Mouse (Mus musculus): ENCODE results near the gene Ankrd65. TPM values are rescaled to one million over a fixed set of nuclear protein-coding genes. Genes with fewer than 3 reads are reported as not detected.
"Not testable (repeated sequence)": the region's sequence is repeated elsewhere in the genome, so short reads cannot be mapped to it uniquely, and the experiment has no call there.

Gene Ankrd65
- not detected in 2 replicates for polyA plus RNA-seq (2012; ENCODE audit: insufficient read depth, insufficient read length, low replicate concordance, missing spikeins)

DNA sequence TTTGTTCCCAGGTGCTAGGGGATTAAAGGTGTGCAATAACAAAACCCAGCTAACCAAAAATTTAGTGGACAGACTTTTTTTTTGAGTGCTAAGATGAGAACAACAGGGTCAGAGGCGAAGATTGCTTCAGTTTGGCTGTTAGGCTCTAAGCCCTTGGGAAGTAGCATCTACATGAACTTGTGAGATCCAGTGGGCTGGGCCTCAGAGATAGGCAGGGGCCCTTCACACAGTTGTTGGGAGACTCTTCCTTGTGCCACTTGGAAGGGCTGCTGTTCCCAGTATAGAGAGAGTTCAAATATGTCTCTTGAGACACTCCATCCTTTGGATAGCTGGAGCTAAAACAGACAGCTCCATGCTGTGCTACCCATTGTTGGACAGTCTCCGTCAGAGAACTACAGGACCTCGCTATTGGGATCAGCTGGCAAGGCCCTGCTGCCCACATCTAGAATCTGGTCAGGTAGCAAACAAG is at the start of gene Ankrd65:
Gene Ankrd65, plus strand, starts transcription at position 419 of the 469 bp plus-strand sequence.
- Histone ChIP-seq H3K4me1 (ENCODE audit: control insufficient read depth, insufficient read depth, low read length) (0 out of 2 replicates have a peak, but pooled peaks cover 4% of the 10 kb centered on the region), H3K4me3 (ENCODE audit: insufficient read depth, low read depth, low read length) (no peak within 1 kb of the TSS)
- WGBS: 73% methylated on average over 3 of the region's 3 CpGs

DNA sequence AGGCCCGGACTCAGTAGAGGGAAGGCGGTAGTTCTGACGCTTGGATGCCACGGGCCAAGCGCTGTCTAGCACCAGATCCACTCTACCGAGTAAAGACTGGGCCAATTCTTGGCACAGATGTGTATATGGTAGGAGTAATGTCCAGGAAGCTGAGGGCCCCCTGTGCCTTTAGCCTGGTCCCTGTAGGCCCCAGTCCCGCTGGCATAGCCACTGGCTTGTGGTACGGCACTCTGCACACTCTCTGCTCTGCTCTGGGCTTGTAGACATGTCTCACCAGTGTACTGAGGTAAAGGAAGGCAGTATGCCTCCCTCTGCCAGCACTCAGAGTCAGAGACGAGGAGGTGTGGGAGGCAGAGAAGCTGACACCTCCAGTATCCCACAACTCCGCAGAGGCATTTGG is 49.6 kb upstream of the Ankrd65 start:
- peaks cover 15% of the 10 kb centered on the region for H3K4me1 ChIP-seq (ENCODE audit: control insufficient read depth, insufficient read depth, low read length)
- not testable (repeated sequence) for H3K4me3 ChIP-seq (ENCODE audit: insufficient read depth, low read depth, low read length); H3K27ac ChIP-seq (ENCODE audit: insufficient read depth, low read depth, low read length)
- WGBS: 80% methylated on average over 10 of the region's 10 CpGs

More for the DNA sequence above, at the start of gene Ankrd65:
- H3K27ac ChIP-seq (ENCODE audit: insufficient read depth, low read depth, low read length): no peak within 1 kb of the TSS
- TF ChIP-seq POLR2A (IDR thresholded peaks at IDR 0.05; ENCODE audit: insufficient read depth, low read depth, low read length) (no peak), CTCF (IDR thresholded peaks at IDR 0.05; ENCODE audit: insufficient read depth, low read depth, low read length) (no peak)

DNA sequence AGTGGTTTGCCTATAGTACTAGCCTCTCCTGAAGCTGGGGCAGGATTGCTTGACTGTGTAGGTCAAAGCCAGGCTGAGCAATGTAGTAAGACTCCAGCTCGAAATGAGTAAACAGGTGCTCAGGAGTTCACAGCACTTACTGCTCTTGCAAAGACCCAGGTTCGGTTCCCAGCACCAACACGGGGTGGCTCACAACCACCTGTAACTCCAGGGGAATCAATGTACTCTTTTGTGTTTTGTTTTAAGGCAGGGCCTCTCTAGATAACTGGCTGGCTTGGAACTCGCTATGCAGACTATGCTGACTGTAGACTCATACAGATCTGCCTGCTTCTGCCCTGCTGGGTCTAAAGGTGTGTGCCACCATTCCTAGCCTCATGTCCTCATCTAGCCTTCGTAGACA is 47.6 kb upstream of the Ankrd65 start:
- no peak overlapping the region for H3K4me3 ChIP-seq (ENCODE audit: insufficient read depth, low read depth, low read length)
- TF ChIP-seq CTCF (IDR thresholded peaks at IDR 0.05; ENCODE audit: insufficient read depth, low read depth, low read length) (no peak), POLR2A (IDR thresholded peaks at IDR 0.05; ENCODE audit: insufficient read depth, low read depth, low read length) (no peak)
- H3K4me1 ChIP-seq (ENCODE audit: control insufficient read depth, insufficient read depth, low read length): peaks cover 18% of the 10 kb centered on the region
- 95% methylated on average over 5 of the region's 5 CpGs for WGBS
- H3K27ac ChIP-seq (ENCODE audit: insufficient read depth, low read depth, low read length): no peak overlapping the region

DNA sequence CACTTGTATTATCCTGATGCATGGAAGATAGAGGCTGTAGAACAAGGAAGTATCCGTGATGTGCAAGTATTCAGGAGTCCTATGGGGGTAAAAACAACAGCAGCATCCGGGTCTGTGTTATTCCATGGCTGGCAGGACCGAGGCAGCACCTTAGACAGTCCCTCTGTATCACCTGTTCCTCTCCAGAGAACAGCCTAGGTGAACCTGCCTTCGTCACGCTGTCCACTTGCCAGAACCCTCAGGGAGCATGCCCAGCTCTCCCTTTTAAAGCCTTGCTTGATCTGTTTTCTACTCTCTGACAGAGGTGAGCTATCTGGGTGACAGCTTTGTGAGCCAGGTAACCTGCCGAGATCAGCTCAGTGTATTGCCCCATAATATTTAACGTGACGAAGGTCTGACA is 45.8 kb upstream of the Ankrd65 start:
- Histone ChIP-seq H3K27ac (ENCODE audit: insufficient read depth, low read depth, low read length) (no peak overlapping the region), H3K4me3 (ENCODE audit: insufficient read depth, low read depth, low read length) (no peak overlapping the region), H3K4me1 (ENCODE audit: control insufficient read depth, insufficient read depth, low read length) (peaks cover 8% of the 10 kb centered on the region)
- WGBS: 89% methylated on average over 8 of the region's 8 CpGs
- TF ChIP-seq CTCF (IDR thresholded peaks at IDR 0.05; ENCODE audit: insufficient read depth, low read depth, low read length) (no peak), POLR2A (IDR thresholded peaks at IDR 0.05; ENCODE audit: insufficient read depth, low read depth, low read length) (no peak)

DNA sequence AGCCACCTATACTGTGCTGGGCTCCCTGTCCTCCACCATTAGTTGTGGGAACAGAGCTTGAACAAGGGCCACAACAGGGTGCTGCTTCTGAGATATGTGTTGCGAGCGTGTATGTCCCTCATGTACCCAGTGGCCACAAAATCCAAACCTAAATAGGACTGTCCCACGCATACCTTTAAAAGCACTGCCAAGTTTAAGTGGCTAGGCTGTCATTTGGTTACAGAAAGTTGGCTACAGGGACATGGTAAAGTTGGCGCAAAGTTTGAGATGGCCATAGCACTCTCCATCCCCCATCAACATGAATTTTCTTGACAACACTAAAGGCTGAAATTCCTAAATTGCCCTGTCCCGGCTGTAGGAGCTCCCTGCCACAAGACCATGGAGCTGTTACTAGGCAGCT is 45.1 kb upstream of the Ankrd65 start:
- Histone ChIP-seq H3K4me3 (ENCODE audit: insufficient read depth, low read depth, low read length) (no peak overlapping the region), H3K4me1 (ENCODE audit: control insufficient read depth, insufficient read depth, low read length) (peaks cover 8% of the 10 kb centered on the region), H3K27ac (ENCODE audit: insufficient read depth, low read depth, low read length) (no peak overlapping the region)
- WGBS: 88% methylated on average over 5 of the region's 5 CpGs
- no peak for TF ChIP-seq POLR2A (IDR thresholded peaks at IDR 0.05; ENCODE audit: insufficient read depth, low read depth, low read length)
- no peak for TF ChIP-seq CTCF (IDR thresholded peaks at IDR 0.05; ENCODE audit: insufficient read depth, low read depth, low read length)

DNA sequence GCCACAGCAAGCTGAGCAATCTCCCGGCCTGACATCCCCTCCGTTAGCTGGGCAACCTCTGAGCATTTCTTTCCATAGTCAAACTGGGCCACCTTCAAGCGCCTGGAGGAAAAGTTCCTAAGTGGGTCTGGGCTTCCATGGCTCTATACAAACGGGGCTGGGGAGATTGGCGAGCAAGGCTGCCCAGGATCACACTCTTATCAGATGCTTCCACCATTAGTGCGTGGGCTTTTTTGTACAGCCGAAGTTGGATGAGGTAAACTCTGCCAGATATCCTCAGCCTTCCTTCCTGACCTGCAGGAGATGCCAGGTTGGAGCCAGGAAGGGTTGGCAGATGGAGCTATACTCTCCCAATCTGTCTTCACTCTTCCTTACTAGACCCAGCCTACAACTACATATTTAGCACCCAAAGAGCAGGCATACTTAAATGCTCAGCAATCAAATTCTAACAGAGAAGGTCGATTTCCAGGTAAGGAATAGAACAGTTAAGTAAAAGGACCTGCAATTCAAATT is 44.1 kb upstream of the Ankrd65 start:
- 87% methylated on average over 8 of the region's 8 CpGs for WGBS

DNA sequence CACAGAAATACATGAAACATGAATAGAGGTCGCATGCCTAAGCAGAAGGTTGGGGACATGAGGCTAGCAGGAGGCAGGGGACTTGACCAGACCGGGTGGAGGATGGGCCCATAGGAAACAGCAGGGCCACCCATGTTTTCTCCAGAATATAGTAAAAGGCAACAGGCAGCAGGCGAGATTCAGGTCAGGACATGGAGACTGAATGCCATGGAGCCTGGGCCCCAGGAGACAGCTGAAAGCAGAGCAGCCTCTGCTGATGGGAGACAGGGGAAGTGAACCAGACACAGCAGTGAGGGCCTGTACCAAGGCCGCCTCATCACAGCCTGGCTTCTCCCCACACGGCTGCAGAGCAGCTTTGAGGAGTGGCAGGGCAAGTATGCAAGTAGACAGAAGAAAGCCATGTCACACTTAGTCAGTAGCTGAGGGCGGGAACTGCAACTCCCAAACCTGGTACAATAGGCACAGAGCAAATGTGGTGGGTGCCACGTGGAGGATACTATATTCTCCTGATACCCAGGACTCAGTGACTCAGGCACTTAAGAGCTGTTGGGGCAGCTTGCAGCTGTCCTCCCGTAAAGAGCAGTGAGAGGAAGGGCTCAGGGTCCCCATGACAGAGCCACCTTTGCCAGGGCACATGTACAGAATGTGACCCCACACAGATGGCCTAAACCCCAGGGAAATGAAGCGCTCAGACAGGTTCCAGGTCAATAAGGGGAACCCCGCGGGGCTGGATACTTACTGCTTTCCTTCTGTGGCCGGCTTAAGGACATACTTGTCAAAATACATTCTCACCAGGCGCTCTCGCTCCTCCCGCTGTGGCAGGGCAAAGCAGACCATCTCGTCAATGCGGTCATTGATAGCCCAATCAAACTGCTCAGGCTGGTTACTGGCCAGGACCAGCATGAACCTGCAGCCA is 43.4 kb upstream of the Ankrd65 start:
- no peak for TF ChIP-seq POLR2A (IDR thresholded peaks at IDR 0.05; ENCODE audit: insufficient read depth, low read depth, low read length)
- no peak for TF ChIP-seq CTCF (IDR thresholded peaks at IDR 0.05; ENCODE audit: insufficient read depth, low read depth, low read length)
- peaks cover 8% of the 10 kb centered on the region for H3K4me1 ChIP-seq (ENCODE audit: control insufficient read depth, insufficient read depth, low read length)
- WGBS: 73% methylated on average over 17 of the region's 17 CpGs
- no peak overlapping the region for H3K27ac ChIP-seq (ENCODE audit: insufficient read depth, low read depth, low read length)
- H3K4me3 ChIP-seq (ENCODE audit: insufficient read depth, low read depth, low read length): no peak overlapping the region

More for the DNA sequence above, 44.1 kb upstream of the Ankrd65 start:
- TF ChIP-seq CTCF (IDR thresholded peaks at IDR 0.05; ENCODE audit: insufficient read depth, low read depth, low read length) (no peak), POLR2A (IDR thresholded peaks at IDR 0.05; ENCODE audit: insufficient read depth, low read depth, low read length) (no peak)
- Histone ChIP-seq H3K4me3 (ENCODE audit: insufficient read depth, low read depth, low read length) (no peak overlapping the region), H3K4me1 (ENCODE audit: control insufficient read depth, insufficient read depth, low read length) (peaks cover 8% of the 10 kb centered on the region), H3K27ac (ENCODE audit: insufficient read depth, low read depth, low read length) (no peak overlapping the region)

DNA sequence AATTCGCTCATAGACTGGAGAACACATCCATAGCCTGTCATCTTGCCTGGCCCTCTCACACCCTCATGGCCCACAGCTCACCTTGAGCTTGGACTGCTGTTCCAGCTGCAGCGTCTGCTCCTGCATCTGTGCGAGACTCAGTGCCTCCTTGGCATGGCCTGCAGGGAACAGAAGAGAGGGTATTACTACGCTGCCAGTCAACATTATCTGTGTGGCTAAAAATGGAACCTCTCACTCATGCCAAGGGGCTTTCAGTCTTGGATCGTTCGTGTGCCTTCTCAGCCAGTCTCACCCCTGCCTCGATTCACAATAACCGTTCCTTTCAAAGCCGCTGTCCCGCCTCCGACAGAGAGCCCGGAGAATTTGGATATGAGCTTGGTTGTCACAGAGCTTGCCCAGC is 33.2 kb upstream of the Ankrd65 start:
- 55% methylated on average over 12 of the region's 12 CpGs for whole genome bisulfite sequencing
- Histone ChIP-seq H3K4me3 (ENCODE audit: insufficient read depth, low read depth, low read length) (no peak overlapping the region), H3K27ac (ENCODE audit: insufficient read depth, low read depth, low read length) (no peak overlapping the region), H3K4me1 (ENCODE audit: control insufficient read depth, insufficient read depth, low read length) (peaks cover 11% of the 10 kb centered on the region)
- TF ChIP-seq CTCF (IDR thresholded peaks at IDR 0.05; ENCODE audit: insufficient read depth, low read depth, low read length): no peak
- TF ChIP-seq POLR2A (IDR thresholded peaks at IDR 0.05; ENCODE audit: insufficient read depth, low read depth, low read length): no peak

All from olfactory bulb, adult 2 months (tissue).